Mouse (Mus musculus): ENCODE results near the gene S100a11.
A peak's percentile ranks its signal among the peaks of the same experiment; 100 is the strongest.

Gene S100a11

GRCm38 (mm10) chr3:93547749-93548540 lies 27.7 kb downstream of the S100a11 start:
- Histone ChIP-seq H3K27me3 (ENCODE audit: control insufficient read depth, insufficient read depth, low read length, poor library complexity, severe bottlenecking) (no peaks in the 10 kb centered on the region), H3K36me3 (ENCODE audit: control insufficient read depth, insufficient read depth, low read length, poor library complexity, severe bottlenecking) (no peaks in the 10 kb centered on the region)
- peak; percentile 50 for DNase-seq (ENCODE audit: low read depth, low spot score)

GRCm38 (mm10) chr3:93548541-93549266 lies 28.4 kb downstream of the S100a11 start:
- Histone ChIP-seq H3K36me3 (ENCODE audit: control insufficient read depth, insufficient read depth, low read length, poor library complexity, severe bottlenecking) (no peaks in the 10 kb centered on the region), H3K27me3 (ENCODE audit: control insufficient read depth, insufficient read depth, low read length, poor library complexity, severe bottlenecking) (no peaks in the 10 kb centered on the region)
- DNase-seq (ENCODE audit: low read depth, low spot score) = peak; percentile 71

GRCm38 (mm10) chr3:93549986-93550385 lies 29.7 kb downstream of the S100a11 start:
- no peaks in the 10 kb centered on the region for H3K36me3 ChIP-seq (ENCODE audit: control insufficient read depth, insufficient read depth, low read length, poor library complexity, severe bottlenecking)
- DNase-seq (ENCODE audit: low read depth, low spot score) = peak; percentile 85
- no peaks in the 10 kb centered on the region for H3K27me3 ChIP-seq (ENCODE audit: control insufficient read depth, insufficient read depth, low read length, poor library complexity, severe bottlenecking)

GRCm38 (mm10) chr3:93551950-93552901 lies 31.9 kb downstream of the S100a11 start:
- Histone ChIP-seq H3K36me3 (ENCODE audit: control insufficient read depth, insufficient read depth, low read length, poor library complexity, severe bottlenecking) (no peaks in the 10 kb centered on the region), H3K27me3 (ENCODE audit: control insufficient read depth, insufficient read depth, low read length, poor library complexity, severe bottlenecking) (no peaks in the 10 kb centered on the region)
- peak; percentile 57 for DNase-seq (ENCODE audit: low read depth, low spot score)

GRCm38 (mm10) chr3:93553311-93553710 lies 33.0 kb downstream of the S100a11 start:
- no peak for DNase-seq (ENCODE audit: low read depth, low spot score)
- H3K36me3 ChIP-seq (ENCODE audit: control insufficient read depth, insufficient read depth, low read length, poor library complexity, severe bottlenecking) = no peaks in the 10 kb centered on the region
- H3K27me3 ChIP-seq (ENCODE audit: control insufficient read depth, insufficient read depth, low read length, poor library complexity, severe bottlenecking) = no peaks in the 10 kb centered on the region

GRCm38 (mm10) chr3:93553765-93554378 lies 33.6 kb downstream of the S100a11 start:
- H3K27me3 ChIP-seq (ENCODE audit: control insufficient read depth, insufficient read depth, low read length, poor library complexity, severe bottlenecking) = no peaks in the 10 kb centered on the region
- no peaks in the 10 kb centered on the region for H3K36me3 ChIP-seq (ENCODE audit: control insufficient read depth, insufficient read depth, low read length, poor library complexity, severe bottlenecking)

GRCm38 (mm10) chr3:93554379-93554980 lies 34.2 kb downstream of the S100a11 start:
- no peaks in the 10 kb centered on the region for H3K27me3 ChIP-seq (ENCODE audit: control insufficient read depth, insufficient read depth, low read length, poor library complexity, severe bottlenecking)
- no peak for DNase-seq (ENCODE audit: low read depth, low spot score)
- H3K36me3 ChIP-seq (ENCODE audit: control insufficient read depth, insufficient read depth, low read length, poor library complexity, severe bottlenecking) = no peaks in the 10 kb centered on the region

More at GRCm38 (mm10) chr3:93553765-93554378, 33.6 kb downstream of the S100a11 start:
- DNase-seq (ENCODE audit: low read depth, low spot score) = no peak

- no peaks in the 10 kb centered on the region for H3K36me3 ChIP-seq (ENCODE audit: control insufficient read depth, insufficient read depth, low read length, poor library complexity, severe bottlenecking)
- H3K27me3 ChIP-seq (ENCODE audit: control insufficient read depth, insufficient read depth, low read length, poor library complexity, severe bottlenecking) = no peaks in the 10 kb centered on the region
- peak; percentile 75 for DNase-seq (ENCODE audit: low read depth, low spot score)
These were observed 34.9 kb downstream of the S100a11 start, which contains the start of gene S100a10 for GRCm38 (mm10) chr3:93554981-93555877. Gene S100a10, plus strand, starts transcription at chr3:93555080.

GRCm38 (mm10) chr3:93555878-93556254 lies 35.6 kb downstream of the S100a11 start:
- DNase-seq (ENCODE audit: low read depth, low spot score) = no peak

GRCm38 (mm10) chr3:93556599-93556998 lies 36.3 kb downstream of the S100a11 start:
- DNase-seq (ENCODE audit: low read depth, low spot score) = no peak
- Histone ChIP-seq H3K36me3 (ENCODE audit: control insufficient read depth, insufficient read depth, low read length, poor library complexity, severe bottlenecking) (peaks cover 3% of the 10 kb centered on the region; the same call in 1 of the 2 replicates), H3K27me3 (ENCODE audit: control insufficient read depth, insufficient read depth, low read length, poor library complexity, severe bottlenecking) (no peaks in the 10 kb centered on the region)

More at GRCm38 (mm10) chr3:93555878-93556254, 35.6 kb downstream of the S100a11 start:
- peaks cover under 1% of the 10 kb centered on the region; the same call in 1 of the 2 replicates for H3K36me3 ChIP-seq (ENCODE audit: control insufficient read depth, insufficient read depth, low read length, poor library complexity, severe bottlenecking)
- no peaks in the 10 kb centered on the region for H3K27me3 ChIP-seq (ENCODE audit: control insufficient read depth, insufficient read depth, low read length, poor library complexity, severe bottlenecking)

- no peak for DNase-seq (ENCODE audit: low read depth, low spot score)
- Histone ChIP-seq H3K36me3 (ENCODE audit: control insufficient read depth, insufficient read depth, low read length, poor library complexity, severe bottlenecking) (peaks cover 3% of the 10 kb centered on the region; the same call in 1 of the 2 replicates), H3K27me3 (ENCODE audit: control insufficient read depth, insufficient read depth, low read length, poor library complexity, severe bottlenecking) (no peaks in the 10 kb centered on the region)
These were observed 37.2 kb downstream of the S100a11 start for GRCm38 (mm10) chr3:93557471-93557870.

GRCm38 (mm10) chr3:93559961-93560360 lies 39.7 kb downstream of the S100a11 start:
- peaks cover 3% of the 10 kb centered on the region; the same call in 1 of the 2 replicates for H3K36me3 ChIP-seq (ENCODE audit: control insufficient read depth, insufficient read depth, low read length, poor library complexity, severe bottlenecking)
- no peaks in the 10 kb centered on the region for H3K27me3 ChIP-seq (ENCODE audit: control insufficient read depth, insufficient read depth, low read length, poor library complexity, severe bottlenecking)
- no peak for DNase-seq (ENCODE audit: low read depth, low spot score)

- peak; percentile 23 for DNase-seq (ENCODE audit: low read depth, low spot score)
- H3K36me3 ChIP-seq (ENCODE audit: control insufficient read depth, insufficient read depth, low read length, poor library complexity, severe bottlenecking) = peaks cover 10% of the 10 kb centered on the region; the same call in 1 of the 2 replicates
- no peaks in the 10 kb centered on the region for H3K27me3 ChIP-seq (ENCODE audit: control insufficient read depth, insufficient read depth, low read length, poor library complexity, severe bottlenecking)
These were observed 42.1 kb downstream of the S100a11 start for GRCm38 (mm10) chr3:93562372-93562771.
